Mouse (Mus musculus): ENCODE measurements around the gene Ptpn14. TPM values are rescaled to one million over a fixed set of nuclear protein-coding genes. Genes with fewer than 3 reads are reported as not detected.

The Ptpn14 gene
- total and polyA plus RNA-seq, 3 experiments: 11.9 to 30.1 (median 29.3) TPM

GRCm38 (mm10) chr1:189921818-189922592, 193.9 kb downstream of the Ptpn14 start, which contains the start of gene Smyd2:
Gene Smyd2, minus strand, starts transcription at chr1:189922363.
- peaks cover 9% of the 10 kb centered on the region for H3K4me1 ChIP-seq (ENCODE audit: control insufficient read depth, insufficient read depth, low read length)
- WGBS: under 1% methylated on average over 80 of the region's 90 CpGs
- no peaks in the 10 kb centered on the region for H3K27me3 ChIP-seq (ENCODE audit: control insufficient read depth, insufficient read depth, low read length)
- peak within 1 kb of the TSS; percentile 88 for H3K27ac ChIP-seq
- H3K79me2 ChIP-seq (replicated peaks; ENCODE audit: control insufficient read depth, insufficient read depth, low read length): no peaks in the 10 kb centered on the region
- peak; percentile 82 to 87 for DNase-seq
- H3K36me3 ChIP-seq (ENCODE audit: control insufficient read depth, insufficient read depth, low read length): no peaks in the 10 kb centered on the region
- peak within 1 kb of the TSS; percentile 98 for H3K9ac ChIP-seq (ENCODE audit: low read depth, low read length)
- intact Hi-C loops (cut with DNase I): no loop called here
- peak within 1 kb of the TSS; percentile 89 for H3K4me3 ChIP-seq
- TF ChIP-seq CTCF (IDR thresholded peaks at IDR 0.05): peak; percentile 53
- TF ChIP-seq POLR2A (IDR thresholded peaks at IDR 0.05; ENCODE audit: insufficient read depth, low read depth, low read length): peak; percentile 47; the same call in 1 of the 2 replicates
- TF ChIP-seq EP300 (IDR thresholded peaks at IDR 0.05; ENCODE audit: insufficient read depth, low read depth, low read length): no peak

- H3K27me3 ChIP-seq (ENCODE audit: control insufficient read depth, insufficient read depth, low read length): no peaks in the 10 kb centered on the region
- no peaks in the 10 kb centered on the region for H3K36me3 ChIP-seq (ENCODE audit: control insufficient read depth, insufficient read depth, low read length)
- intact Hi-C loops (cut with DNase I): no loop called here
- TF ChIP-seq POLR2A (IDR thresholded peaks at IDR 0.05; ENCODE audit: insufficient read depth, low read depth, low read length) (no peak), CTCF (IDR thresholded peaks at IDR 0.05) (no peak), EP300 (IDR thresholded peaks at IDR 0.05; ENCODE audit: insufficient read depth, low read depth, low read length) (no peak)
- H3K9ac ChIP-seq (ENCODE audit: low read depth, low read length): peak overlapping the region; percentile 57
- no peaks in the 10 kb centered on the region for H3K79me2 ChIP-seq (replicated peaks; ENCODE audit: control insufficient read depth, insufficient read depth, low read length)
- H3K27ac ChIP-seq: peak overlapping the region; percentile 88
- H3K4me3 ChIP-seq: peak overlapping the region; percentile 89
- peaks cover 9% of the 10 kb centered on the region for H3K4me1 ChIP-seq (ENCODE audit: control insufficient read depth, insufficient read depth, low read length)
- no peak for DNase-seq
- 23% methylated on average over 9 of the region's 9 CpGs for WGBS
These were observed 194.7 kb downstream of the Ptpn14 start for GRCm38 (mm10) chr1:189922721-189923120.

- no peaks in the 10 kb centered on the region for H3K79me2 ChIP-seq (replicated peaks; ENCODE audit: control insufficient read depth, insufficient read depth, low read length)
- no peak overlapping the region for H3K4me3 ChIP-seq
- peaks cover 11% of the 10 kb centered on the region for H3K4me1 ChIP-seq (ENCODE audit: control insufficient read depth, insufficient read depth, low read length)
- intact Hi-C loops (cut with DNase I): no loop called here
- no peaks in the 10 kb centered on the region for H3K27me3 ChIP-seq (ENCODE audit: control insufficient read depth, insufficient read depth, low read length)
- H3K27ac ChIP-seq: peak overlapping the region; percentile 28; the same call in 1 of the 2 replicates
- DNase-seq: no peak
- 89% methylated on average over 4 of the region's 4 CpGs for WGBS
- TF ChIP-seq EP300 (IDR thresholded peaks at IDR 0.05; ENCODE audit: insufficient read depth, low read depth, low read length) (no peak), POLR2A (IDR thresholded peaks at IDR 0.05; ENCODE audit: insufficient read depth, low read depth, low read length) (no peak), CTCF (IDR thresholded peaks at IDR 0.05) (no peak)
- no peaks in the 10 kb centered on the region for H3K36me3 ChIP-seq (ENCODE audit: control insufficient read depth, insufficient read depth, low read length)
- no peak overlapping the region for H3K9ac ChIP-seq (ENCODE audit: low read depth, low read length)
These were observed 195.1 kb downstream of the Ptpn14 start for GRCm38 (mm10) chr1:189923157-189923556.

- peak; percentile 82 for TF ChIP-seq EP300 (IDR thresholded peaks at IDR 0.05; ENCODE audit: insufficient read depth, low read depth, low read length)
- TF ChIP-seq CTCF (IDR thresholded peaks at IDR 0.05): no peak
- intact Hi-C loops (cut with DNase I): no loop called here
- H3K4me1 ChIP-seq (ENCODE audit: control insufficient read depth, insufficient read depth, low read length): peaks cover 11% of the 10 kb centered on the region
- no peak overlapping the region for H3K4me3 ChIP-seq
- no peaks in the 10 kb centered on the region for H3K36me3 ChIP-seq (ENCODE audit: control insufficient read depth, insufficient read depth, low read length)
- no peaks in the 10 kb centered on the region for H3K27me3 ChIP-seq (ENCODE audit: control insufficient read depth, insufficient read depth, low read length)
- peak; percentile 64 to 83 for DNase-seq
- 52% methylated on average over 22 of the region's 22 CpGs for WGBS
- H3K9ac ChIP-seq (ENCODE audit: low read depth, low read length): peak overlapping the region; percentile 18
- H3K79me2 ChIP-seq (replicated peaks; ENCODE audit: control insufficient read depth, insufficient read depth, low read length): no peaks in the 10 kb centered on the region
- H3K27ac ChIP-seq: peak overlapping the region; percentile 80
These were observed 196.0 kb downstream of the Ptpn14 start for GRCm38 (mm10) chr1:189923871-189924568.

- DNase-seq: no peak
These were observed 198.2 kb downstream of the Ptpn14 start for GRCm38 (mm10) chr1:189926279-189926678.

More at GRCm38 (mm10) chr1:189926279-189926678, 198.2 kb downstream of the Ptpn14 start:
- Histone ChIP-seq H3K4me1 (ENCODE audit: control insufficient read depth, insufficient read depth, low read length) (peaks cover 9% of the 10 kb centered on the region), H3K4me3 (no peak overlapping the region), H3K27me3 (ENCODE audit: control insufficient read depth, insufficient read depth, low read length) (no peaks in the 10 kb centered on the region), H3K36me3 (ENCODE audit: control insufficient read depth, insufficient read depth, low read length) (no peaks in the 10 kb centered on the region), H3K27ac (no peak overlapping the region), H3K9ac (ENCODE audit: low read depth, low read length) (no peak overlapping the region; the same call in 1 of the 2 replicates), H3K79me2 (replicated peaks; ENCODE audit: control insufficient read depth, insufficient read depth, low read length) (no peaks in the 10 kb centered on the region)
- intact Hi-C loops (cut with DNase I): loop anchor here (2.0 kb wide), 3 partner anchors 47 to 251 kb away; no protein-coding TSS in a partner anchor
- WGBS: 48% methylated on average over 8 of the region's 8 CpGs
- TF ChIP-seq EP300 (IDR thresholded peaks at IDR 0.05; ENCODE audit: insufficient read depth, low read depth, low read length) (no peak), POLR2A (IDR thresholded peaks at IDR 0.05; ENCODE audit: insufficient read depth, low read depth, low read length) (no peak), CTCF (IDR thresholded peaks at IDR 0.05) (no peak)

Other genes starting within 250 kb of the Ptpn14 start
- gene Cenpf, start 40.2 kb upstream of the Ptpn14 start, total RNA-seq (2021): 1 to 10 TPM; 5.4 to 5.5 TPM
- gene Cenpf, start 40.2 kb upstream of the Ptpn14 start, polyA plus RNA-seq (2012; rRNA removed): 2.0 and 2.9 TPM in 2 replicates
- gene Smyd2, start 194.1 kb downstream of the Ptpn14 start, total RNA-seq (2021): 10 to 100 TPM; 81.5 to 99.2 TPM
- 117 and 142 TPM in 2 replicates for gene Smyd2, start 194.1 kb downstream of the Ptpn14 start, polyA plus RNA-seq (2012; rRNA removed)